Mouse (Mus musculus): ENCODE measurements around the gene 4930412O13Rik.

GRCm38 (mm10) chr2:9890906-9891305, 9.9 kb downstream of the 4930412O13Rik start:
- TF ChIP-seq POLR2A (IDR thresholded peaks at IDR 0.05; ENCODE audit: extremely low read depth, insufficient read depth, low read length) (no peak), CTCF (IDR thresholded peaks at IDR 0.05; ENCODE audit: extremely low read depth, insufficient read depth, low read length) (no peak)

All from cortical plate, adult 2 months (tissue).